Mouse (Mus musculus) cerebellum, adult 11-12 months (tissue): Measurements from ENCODE around the gene Slc9b2.

Experiments
- DNase-seq: peaks from one replicate; pipeline ENCODE4 v3.0.0; 2022

Slc9b2 gene

GRCm38 (mm10) chr3:135307411-135308259 is at the start of gene Slc9b2:
TSS of gene Slc9b2 (plus strand) at chr3:135307700.
- no peak for DNase-seq

GRCm38 (mm10) chr3:135258919-135259318 is 48.6 kb upstream of the Slc9b2 start:
- no peak for DNase-seq

- no peak for DNase-seq
Measured at GRCm38 (mm10) chr3:135260233-135260632, 47.3 kb upstream of the Slc9b2 start.

DNA sequence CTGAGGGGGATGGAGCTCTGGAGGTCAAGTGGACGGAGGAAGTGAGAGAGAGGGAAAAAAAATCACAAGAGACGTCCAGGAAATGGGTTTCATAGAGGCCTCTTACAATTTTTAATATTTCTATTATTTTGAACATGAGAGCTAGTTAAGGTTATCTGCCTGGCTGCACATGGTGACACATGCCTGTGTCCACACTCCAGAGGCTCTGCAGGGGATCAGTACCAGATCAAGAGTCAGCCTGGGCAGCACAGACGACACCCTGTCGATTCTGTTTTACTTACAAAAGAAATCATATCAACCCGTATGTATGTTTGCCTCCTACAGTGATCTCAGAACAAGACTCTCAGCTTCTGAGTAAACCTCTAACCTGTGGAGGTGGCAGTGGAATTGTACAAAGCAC is 38.9 kb upstream of the Slc9b2 start:
- no peak for DNase-seq

DNA sequence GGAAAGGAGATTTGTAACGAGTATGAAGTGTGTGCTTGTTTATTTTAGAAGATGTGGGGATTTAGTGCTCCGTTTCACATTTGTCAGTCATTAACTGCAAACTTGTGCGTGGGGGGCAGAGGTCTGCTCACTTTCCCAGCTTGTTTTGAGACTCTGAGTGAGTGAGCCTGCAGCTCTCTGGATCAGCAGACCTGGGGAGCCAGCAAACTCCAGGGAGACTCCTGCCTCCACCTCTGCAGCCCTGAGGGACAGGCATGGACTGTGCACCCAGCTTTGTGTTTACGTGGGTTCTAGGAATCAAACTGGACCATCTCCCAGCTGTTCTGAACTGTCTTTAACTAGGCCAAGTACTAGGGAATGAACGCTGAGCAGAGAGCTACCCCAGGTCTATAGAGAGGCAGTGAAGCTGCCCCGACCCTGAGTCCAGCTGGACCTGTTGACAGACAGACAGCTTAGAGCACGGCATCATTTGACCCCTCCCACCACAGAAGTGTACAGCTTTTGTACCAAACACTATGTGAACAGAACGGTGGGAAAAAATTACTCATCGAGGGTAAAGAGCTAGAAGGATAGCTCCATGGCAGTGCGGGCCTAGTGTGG is 38.0 kb upstream of the Slc9b2 start:
- no peak for DNase-seq

DNA sequence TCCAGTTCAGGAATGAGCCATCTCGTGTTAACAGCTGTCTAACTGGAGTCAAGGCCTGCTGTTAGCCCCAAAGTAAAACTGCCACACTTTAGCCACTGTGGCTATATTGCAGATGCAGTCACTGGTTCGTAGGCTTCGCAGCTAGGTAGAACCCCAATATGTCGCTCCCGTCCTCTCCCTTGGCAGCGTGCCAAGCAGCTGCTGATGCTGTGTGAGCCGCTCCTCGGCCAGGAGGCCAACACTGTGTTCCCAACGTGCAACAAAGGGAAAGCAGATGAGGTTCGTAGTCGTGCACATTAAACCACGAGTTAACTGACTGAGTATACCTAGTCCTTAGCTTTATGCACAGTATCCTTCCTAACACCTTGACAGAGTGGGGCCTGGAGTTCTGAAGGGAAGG is 34.9 kb upstream of the Slc9b2 start:
- DNase-seq: no peak

GRCm38 (mm10) chr3:135273047-135273446 is 34.5 kb upstream of the Slc9b2 start:
- DNase-seq: no peak

DNA sequence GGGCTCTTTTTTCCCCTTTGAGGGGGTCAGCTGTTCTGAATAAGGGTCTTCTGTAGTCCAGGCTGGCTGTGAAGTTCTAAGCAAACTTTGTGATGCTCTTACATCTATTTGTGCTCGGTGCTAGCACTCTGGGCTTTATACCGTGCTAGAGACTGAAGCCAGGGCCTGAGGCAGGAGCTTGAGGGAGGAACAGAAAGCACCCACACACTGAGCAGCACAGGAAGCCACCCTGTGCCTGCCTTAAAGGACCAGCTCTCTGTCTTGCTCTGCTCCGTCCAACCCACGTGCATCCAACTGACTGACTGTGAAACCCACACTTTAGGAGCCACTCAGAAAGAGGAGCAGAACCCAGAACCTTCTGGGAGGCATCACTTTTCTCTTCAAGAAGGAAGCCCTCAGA is 27.3 kb upstream of the Slc9b2 start:
- DNase-seq: no peak

DNA sequence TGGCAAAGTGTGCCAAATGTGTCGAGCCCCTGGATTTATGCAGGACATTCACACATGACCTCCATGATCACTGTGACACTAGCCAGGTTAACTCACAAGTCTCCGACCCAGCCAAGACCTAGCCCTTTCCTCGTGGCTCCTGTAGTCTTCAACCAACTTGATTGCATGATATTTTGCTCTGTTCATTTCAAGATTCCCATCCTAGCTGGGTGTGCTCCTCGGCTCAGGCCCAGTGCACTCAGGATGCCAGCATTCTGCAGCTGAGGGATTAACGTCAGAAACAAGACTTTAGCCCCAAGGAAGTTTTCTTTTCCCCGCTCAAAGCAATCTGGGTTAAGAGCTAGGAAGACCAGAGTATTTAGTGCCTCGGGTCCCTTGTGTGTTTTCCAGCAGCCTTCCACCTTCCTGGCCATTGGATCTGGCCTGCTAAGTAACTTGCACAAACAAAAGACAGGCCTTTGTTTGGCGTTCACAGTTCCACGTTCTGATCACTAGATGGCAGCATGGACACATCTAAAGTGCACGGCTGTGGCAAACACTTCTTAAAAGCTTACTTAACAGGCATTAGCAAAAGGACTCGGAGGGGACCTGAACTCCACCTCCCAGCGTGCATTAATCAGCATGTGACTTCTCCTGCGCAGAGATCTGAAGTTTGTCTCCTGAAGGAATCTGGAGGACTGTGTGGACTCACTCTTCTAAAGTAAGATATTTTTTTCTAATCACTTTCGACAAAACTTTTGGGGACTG is 26.7 kb upstream of the Slc9b2 start, which contains the start of gene Bdh2:
TSS of gene Bdh2 (plus strand) at position 553 of the 747 bp plus-strand sequence.
- peak; percentile 42 for DNase-seq

GRCm38 (mm10) chr3:135281701-135282100 is 25.8 kb upstream of the Slc9b2 start:
- no peak for DNase-seq

DNA sequence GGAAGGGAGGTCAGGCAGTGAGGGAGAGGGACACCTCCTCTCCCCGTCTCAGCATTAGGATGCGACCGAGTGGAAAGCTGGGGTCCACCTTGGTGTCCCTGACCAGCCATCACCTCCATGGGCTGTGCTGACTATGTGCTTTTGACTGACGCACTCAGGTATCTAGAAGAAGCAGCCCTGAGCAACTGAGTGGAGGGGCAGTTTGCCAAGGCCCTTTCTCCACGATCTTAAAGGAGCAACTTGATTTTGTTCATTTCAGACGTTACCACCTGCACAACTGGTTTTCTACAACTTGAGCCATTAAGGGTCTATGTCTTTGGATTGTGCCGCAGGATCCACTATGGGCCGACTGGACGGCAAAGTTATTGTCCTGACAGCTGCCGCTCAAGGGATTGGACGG is 22.2 kb upstream of the Slc9b2 start:
- DNase-seq: no peak

DNA sequence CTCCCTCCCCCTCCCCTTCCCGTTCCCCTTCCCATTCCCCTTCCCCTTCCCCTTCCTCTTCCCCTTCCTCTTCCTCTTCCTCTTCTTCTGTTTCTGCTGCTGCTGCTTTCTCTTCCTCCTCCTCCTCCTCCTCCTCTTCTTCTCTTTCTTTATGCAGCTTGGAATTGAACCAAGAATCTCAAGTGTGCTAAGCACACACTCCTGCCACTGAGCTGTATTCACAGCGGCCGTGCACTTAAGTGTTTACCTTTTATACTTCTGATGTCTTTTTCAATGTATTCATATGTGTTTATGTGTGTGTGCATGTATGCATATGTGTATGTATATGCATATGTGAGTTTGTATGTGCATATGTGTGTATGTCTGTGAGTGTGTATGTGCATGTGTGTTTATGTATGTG is 21.7 kb upstream of the Slc9b2 start:
- DNase-seq: no peak

DNA sequence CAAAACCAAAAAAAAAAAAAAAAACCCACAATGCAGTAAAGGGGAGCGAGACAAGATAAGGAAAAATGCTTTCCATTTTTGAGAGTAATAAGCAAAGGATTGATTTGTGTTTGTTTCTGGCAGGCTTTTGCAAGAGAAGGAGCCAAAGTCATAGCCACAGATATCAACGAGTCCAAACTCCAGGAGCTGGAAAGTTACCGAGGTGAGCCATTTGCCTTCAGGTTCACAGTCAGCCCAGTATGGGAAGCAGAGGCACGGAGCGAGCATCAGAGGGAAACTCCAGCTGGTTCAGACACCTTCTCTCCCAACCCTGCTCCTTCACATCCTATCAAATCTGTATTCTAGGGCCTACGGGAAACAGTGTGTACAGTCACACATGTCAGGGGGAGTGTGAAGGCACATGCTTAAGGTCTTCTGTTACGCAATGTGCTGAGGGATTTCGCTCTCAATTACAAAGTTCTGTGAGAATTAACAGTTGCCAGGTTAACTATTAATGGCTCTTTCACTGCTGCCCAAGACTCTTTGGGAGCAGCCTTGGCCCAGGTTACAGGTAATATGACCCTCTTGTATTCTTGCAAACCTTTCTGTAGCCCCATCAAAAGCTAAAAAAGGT is 19.3 kb upstream of the Slc9b2 start:
- no peak for DNase-seq

DNA sequence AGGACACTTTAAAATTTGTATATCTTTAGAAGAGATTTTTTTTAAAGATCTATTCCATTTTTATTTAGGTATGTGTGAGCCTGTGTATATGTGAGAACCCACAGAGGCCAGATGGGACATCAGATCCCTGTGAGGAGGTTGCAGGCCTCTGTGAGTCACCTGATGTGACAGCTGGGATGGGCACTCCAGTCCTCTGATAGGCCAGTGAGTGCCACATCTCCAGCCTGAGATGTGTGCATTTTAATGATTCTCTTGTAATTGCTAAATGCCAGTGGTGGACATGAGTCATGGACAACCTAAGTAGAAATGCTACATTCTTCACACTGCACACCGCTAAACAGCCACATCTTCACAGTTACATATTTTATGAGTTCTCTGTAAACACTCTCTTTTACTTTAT is 18.4 kb upstream of the Slc9b2 start:
- no peak for DNase-seq

- peak; percentile 6 for DNase-seq
Measured at GRCm38 (mm10) chr3:135290249-135290894, 17.1 kb upstream of the Slc9b2 start.

GRCm38 (mm10) chr3:135293703-135294102 is 13.8 kb upstream of the Slc9b2 start:
- no peak for DNase-seq

- DNase-seq: no peak
Measured at GRCm38 (mm10) chr3:135295559-135295958, 11.9 kb upstream of the Slc9b2 start.

- DNase-seq: no peak
Measured at GRCm38 (mm10) chr3:135298560-135298959, 8.9 kb upstream of the Slc9b2 start.

- no peak for DNase-seq
Measured at GRCm38 (mm10) chr3:135300081-135300480, 7.4 kb upstream of the Slc9b2 start.

DNA sequence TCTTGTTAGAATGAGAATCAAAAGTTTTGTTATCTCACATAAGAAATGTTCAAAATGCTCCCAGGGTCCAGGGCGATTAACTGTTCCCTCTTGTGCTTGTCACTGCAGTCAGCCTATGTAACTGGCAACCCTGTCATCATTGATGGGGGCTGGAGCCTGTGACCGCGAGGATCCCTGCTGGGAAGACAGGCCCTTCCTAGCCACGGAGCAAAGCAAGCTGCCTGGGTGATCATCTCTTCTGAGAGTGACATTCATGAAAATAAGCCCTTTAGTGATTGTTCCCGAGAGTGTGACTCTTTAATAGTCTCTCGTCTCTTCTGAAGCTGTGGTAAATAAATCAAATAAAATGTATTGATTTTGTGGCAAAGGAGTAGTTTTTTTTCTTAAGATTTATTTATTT is 3.4 kb upstream of the Slc9b2 start:
- DNase-seq: no peak

GRCm38 (mm10) chr3:135304566-135304965 is 2.9 kb upstream of the Slc9b2 start:
- no peak for DNase-seq

DNA sequence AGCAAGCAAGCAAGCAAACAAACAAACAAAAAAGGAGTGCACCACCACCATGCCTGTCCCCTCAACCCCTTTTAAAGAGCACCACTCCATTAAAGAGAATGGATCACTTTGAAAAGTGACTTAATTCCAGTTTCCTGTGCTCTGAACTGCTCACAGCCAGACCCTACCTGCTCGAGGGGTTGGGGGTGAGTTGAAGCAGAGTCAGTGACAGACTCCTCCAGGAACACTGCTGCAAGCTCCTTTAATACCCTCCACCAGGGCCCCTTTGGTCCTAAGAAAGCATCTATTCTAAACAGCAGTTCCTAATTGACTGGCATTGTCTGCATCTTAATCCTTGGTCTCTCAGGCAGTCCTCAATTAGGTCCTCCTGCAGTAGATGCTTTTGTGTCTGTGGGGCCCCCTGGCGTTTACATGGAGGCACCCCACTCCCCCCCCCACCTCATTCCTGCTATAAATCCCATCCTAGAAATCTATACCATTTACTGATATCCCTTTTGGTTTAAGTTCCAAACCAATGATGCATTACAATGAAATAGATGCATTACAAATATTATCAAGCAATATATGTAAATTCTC is 5.5 kb downstream of the Slc9b2 start:
- no peak for DNase-seq
